Mouse (Mus musculus) stomach, postnatal 0 days (tissue): ENCODE results near the gene Barhl1. TPM values are rescaled to one million over a fixed set of nuclear protein-coding genes. Genes with fewer than 3 reads are reported as not detected.

ENCODE experiments used
- ATAC-seq: fragments of 200-750 bp; cut with Nextera tagmentation; 2 replicates; pipeline ENCODE4 v1.8.0; 2017; ENCODE audit not compliant: low FRiP score, low TSS enrichment
- DNase-seq: peaks from one replicate; pipeline ENCODE4 v3.0.0-alpha.2; 2016; ENCODE audit warnings: low spot score
- H3K27ac ChIP-seq: fragments of 300-500 bp; sonication (generic); replicated peaks from 2 replicates; pipeline ENCODE4 v1.5.1; 2014; ENCODE audit warnings: mild to moderate bottlenecking, control low read depth
- H3K27me3 ChIP-seq: fragments of 300-500 bp; sonication (generic); 2 replicates; pipeline ENCODE4 v1.6.1; 2014; ENCODE audit warnings: low read length; ENCODE audit not compliant: control insufficient read depth, insufficient read depth
- H3K36me3 ChIP-seq: fragments of 300-500 bp; sonication (generic); 2 replicates; pipeline ENCODE4 v1.6.1; 2014; ENCODE audit warnings: low read length, mixed read lengths; ENCODE audit not compliant: control insufficient read depth, insufficient read depth
- H3K4me1 ChIP-seq: fragments of 300-500 bp; sonication (generic); replicated peaks from 2 replicates; pipeline ENCODE4 v1.6.1; 2014; ENCODE audit warnings: antibody characterized with exemption; ENCODE audit not compliant: control insufficient read depth, insufficient read depth
- H3K4me2 ChIP-seq: fragments of 300-500 bp; sonication (generic); replicated peaks from 2 replicates; pipeline ENCODE4 v1.6.1; 2014; ENCODE audit warnings: low read depth, mild to moderate bottlenecking, control low read depth, moderate library complexity
- H3K4me3 ChIP-seq: fragments of 300-500 bp; sonication (generic); 2 replicates; pipeline ENCODE4 v1.5.1; 2014; ENCODE audit warnings: low read depth, low read length, control low read depth
- H3K9ac ChIP-seq: fragments of 300-500 bp; sonication (generic); 2 replicates; pipeline ENCODE4 v1.6.1; 2014; ENCODE audit warnings: mild to moderate bottlenecking, low read length, control low read depth, mixed read lengths
- H3K9me3 ChIP-seq: fragments of 300-500 bp; sonication (generic); 2 replicates; pipeline ENCODE4 v1.6.1; 2016; ENCODE audit warnings: low read length; ENCODE audit not compliant: control insufficient read depth
- CTCF ChIP-seq: IDR thresholded peaks from 2 replicates; pipeline ENCODE4 v1.5.1; 2016; ENCODE audit warnings: antibody characterized with exemption, low read depth, mild to moderate bottlenecking, moderate library complexity
- EP300 ChIP-seq: optimal IDR thresholded peaks from 2 replicates; pipeline ENCODE3; 2016; ENCODE audit warnings: antibody characterized with exemption
- WGBS: fragments of 180-500 bp; shearing (Covaris S2); extraction: QIAGEN DNeasy Blood & Tissue Kit; methylation state at CpG from one replicate; pipeline ENCODE4 v1.1.7; 2014; 5-methylcytosine and 5-hydroxymethylcytosine counted together
- polyA plus RNA-seq: library from polyadenylated mRNA; unstranded; fragments of >200 nt; fragmentation: Nextera tagmentation; extraction: Ambion mirVana; gene quantifications from 2 replicates; pipeline ENCODE4 v1.2.1, GENCODE M21; 2015

Barhl1 gene
- polyA plus RNA-seq, 1 experiment from 2014 or later: not detected

DNA sequence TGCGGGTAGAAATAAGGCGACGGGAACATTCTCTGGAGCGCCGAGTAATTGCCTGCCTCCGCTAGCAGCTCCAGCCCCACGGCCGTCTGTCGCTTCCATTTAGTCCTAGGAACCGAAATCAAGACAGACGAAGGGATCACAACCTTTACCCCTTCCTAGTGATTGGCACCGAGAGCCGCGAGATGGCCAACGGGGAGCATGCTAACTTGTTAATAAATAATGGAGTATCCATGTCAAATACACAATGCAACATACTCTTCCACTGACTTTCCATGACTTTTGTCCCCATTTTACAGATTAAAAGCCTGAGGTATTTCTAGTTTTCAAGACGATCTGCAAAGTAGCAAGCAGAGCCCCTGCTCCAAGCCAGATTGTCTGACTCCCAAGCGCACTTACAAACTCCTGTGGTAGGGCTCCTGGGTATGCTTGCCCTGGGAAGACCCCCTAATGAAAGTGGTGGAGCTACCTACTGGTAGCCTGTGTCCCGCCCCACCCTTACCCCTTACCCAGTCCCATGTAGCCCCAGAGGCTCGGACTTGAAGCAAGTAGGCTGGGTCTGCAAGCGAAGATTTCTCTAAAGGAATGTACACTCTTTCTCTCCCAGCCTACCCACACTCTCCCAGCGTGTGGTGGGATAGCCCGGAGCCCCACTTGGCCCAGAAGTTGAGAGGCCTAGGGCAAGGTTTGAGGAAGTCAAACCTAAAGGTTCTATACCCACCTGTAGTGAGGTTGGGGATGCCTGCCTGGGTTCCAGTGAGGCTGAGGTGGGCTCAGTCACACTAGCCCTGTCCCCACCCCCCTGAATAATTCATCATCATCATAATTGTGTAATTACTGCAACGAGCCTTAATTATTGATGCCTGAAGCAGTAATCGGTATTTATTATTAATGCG lies 6.4 kb downstream of the Barhl1 start:
- Histone ChIP-seq H3K27me3 (peaks cover 30% of the 10 kb centered on the region), H3K4me3 (no peak overlapping the region), H3K4me2 (no peak overlapping the region), H3K9me3 (no peaks in the 10 kb centered on the region), H3K27ac (no peak overlapping the region), H3K36me3 (0 out of 2 replicates have a peak, but pooled peaks cover 3% of the 10 kb centered on the region), H3K9ac (no peak overlapping the region), H3K4me1 (no peaks in the 10 kb centered on the region)
- WGBS: 10% methylated on average over 25 of the region's 25 CpGs
- ATAC-seq (no peak), DNase-seq (no peak)
- no peak for TF ChIP-seq EP300

GRCm38 (mm10) chr2:28909186-28909817 lies 7.2 kb downstream of the Barhl1 start:
- ATAC-seq: peak; percentile 21; the same call in 1 of the 2 replicates
- Histone ChIP-seq H3K27me3 (peaks cover 25% of the 10 kb centered on the region), H3K9ac (no peak overlapping the region), H3K36me3 (0 out of 2 replicates have a peak, but pooled peaks cover 3% of the 10 kb centered on the region), H3K4me1 (no peaks in the 10 kb centered on the region), H3K4me2 (no peak overlapping the region), H3K9me3 (no peaks in the 10 kb centered on the region), H3K4me3 (no peak overlapping the region), H3K27ac (no peak overlapping the region)
- no peak for DNase-seq
- 2% methylated on average over 40 of the region's 41 CpGs for WGBS
- TF ChIP-seq CTCF: no peak

GRCm38 (mm10) chr2:28908389-28909153 lies 7.9 kb downstream of the Barhl1 start:
- peak overlapping the region; percentile 15 for H3K4me3 ChIP-seq
- no peak for TF ChIP-seq EP300
- TF ChIP-seq CTCF: no peak
- ATAC-seq: no peak
- H3K4me1 ChIP-seq: no peaks in the 10 kb centered on the region
- 0 out of 2 replicates have a peak, but pooled peaks cover 3% of the 10 kb centered on the region for H3K36me3 ChIP-seq
- H3K27ac ChIP-seq: no peak overlapping the region
- no peaks in the 10 kb centered on the region for H3K9me3 ChIP-seq
- DNase-seq: no peak
- no peak overlapping the region for H3K9ac ChIP-seq
- 2% methylated on average over 37 of the region's 39 CpGs for WGBS
- H3K4me2 ChIP-seq: peak overlapping the region; percentile 38
- peaks cover 25% of the 10 kb centered on the region for H3K27me3 ChIP-seq

- Histone ChIP-seq H3K36me3 (0 out of 2 replicates have a peak, but pooled peaks cover 3% of the 10 kb centered on the region), H3K9ac (no peak overlapping the region), H3K4me3 (peak overlapping the region; percentile 15; the same call in 1 of the 2 replicates), H3K27ac (no peak overlapping the region), H3K9me3 (no peaks in the 10 kb centered on the region), H3K4me2 (no peak overlapping the region), H3K27me3 (peaks cover 25% of the 10 kb centered on the region), H3K4me1 (no peaks in the 10 kb centered on the region)
- 19% methylated on average over 10 of the region's 10 CpGs for WGBS
- DNase-seq: no peak
- TF ChIP-seq CTCF (no peak), EP300 (no peak)
- no peak for ATAC-seq
These were observed 8.6 kb downstream of the Barhl1 start for GRCm38 (mm10) chr2:28907691-28908388.

DNA sequence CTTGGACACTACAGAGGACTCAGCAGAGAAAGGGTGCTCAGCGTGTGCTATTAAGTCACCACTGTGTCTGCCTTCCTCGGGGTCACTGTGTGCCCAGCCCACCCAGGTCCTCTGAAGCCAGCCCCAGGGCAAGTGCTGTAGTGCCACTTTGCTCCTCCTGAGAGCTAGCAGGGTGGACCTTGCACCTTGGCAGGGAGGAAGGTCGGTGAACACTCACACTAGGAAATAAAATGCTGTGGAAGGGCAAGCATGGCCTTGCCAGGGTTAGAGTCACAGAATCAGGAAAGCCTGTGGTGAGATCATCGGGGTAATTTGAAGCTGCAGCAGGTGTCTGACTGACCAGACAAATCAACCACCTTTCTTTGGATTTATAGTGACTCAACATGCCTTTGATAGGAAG lies 10.9 kb downstream of the Barhl1 start:
- no peak overlapping the region for H3K9ac ChIP-seq
- no peak for ATAC-seq
- no peak overlapping the region for H3K27ac ChIP-seq
- 68% methylated on average over 4 of the region's 4 CpGs for WGBS
- TF ChIP-seq EP300: no peak
- no peak for TF ChIP-seq CTCF
- H3K4me2 ChIP-seq: no peak overlapping the region
- no peaks in the 10 kb centered on the region for H3K4me1 ChIP-seq
- no peak for DNase-seq
- peaks cover 6% of the 10 kb centered on the region; the same call in 1 of the 2 replicates for H3K36me3 ChIP-seq
- H3K4me3 ChIP-seq: no peak overlapping the region
- H3K9me3 ChIP-seq: no peaks in the 10 kb centered on the region
- peaks cover 15% of the 10 kb centered on the region; the same call in 1 of the 2 replicates for H3K27me3 ChIP-seq
